Mouse (Mus musculus): Measurements from ENCODE around the gene Tsga10. TPM values are rescaled to one million over a fixed set of nuclear protein-coding genes. Genes with fewer than 3 reads are reported as not detected.
"Not testable (repeated sequence)": the region's sequence is repeated elsewhere in the genome, so short reads cannot be mapped to it uniquely, and the experiment has no call there.

The Tsga10 gene
- polyA plus RNA-seq, 1 experiment from 2014 or later = 14.5 TPM

DNA sequence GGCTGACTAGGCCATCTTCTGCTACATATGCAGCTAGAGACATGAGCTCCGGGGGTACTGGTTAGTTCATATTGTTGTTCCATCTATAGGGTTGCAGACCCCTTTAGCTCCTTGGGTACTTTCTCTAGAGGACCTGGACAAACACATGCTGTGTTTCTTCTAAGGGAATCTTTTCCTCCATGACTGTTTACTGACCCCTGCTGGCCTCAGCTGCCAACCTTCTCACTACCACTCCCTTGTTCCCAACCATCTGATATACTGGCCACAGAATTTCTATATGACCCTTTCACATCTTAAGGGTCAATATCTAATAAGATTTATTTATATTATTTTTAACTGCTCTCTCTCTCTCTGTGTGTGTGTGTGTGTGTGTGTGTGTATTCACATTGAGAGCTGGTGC lies 63.9 kb downstream of the Tsga10 start:
- H3K4me1 ChIP-seq (replicated peaks); H3K4me3 ChIP-seq; H3K27me3 ChIP-seq (ENCODE audit: insufficient read depth, poor library complexity, severe bottlenecking); H3K9me3 ChIP-seq; DNase-seq (ENCODE audit: low spot score); H3K27ac ChIP-seq; H3K36me3 ChIP-seq: not testable (repeated sequence)
- 74% methylated on average over 1 of the region's 1 CpGs for whole genome bisulfite sequencing

DNA sequence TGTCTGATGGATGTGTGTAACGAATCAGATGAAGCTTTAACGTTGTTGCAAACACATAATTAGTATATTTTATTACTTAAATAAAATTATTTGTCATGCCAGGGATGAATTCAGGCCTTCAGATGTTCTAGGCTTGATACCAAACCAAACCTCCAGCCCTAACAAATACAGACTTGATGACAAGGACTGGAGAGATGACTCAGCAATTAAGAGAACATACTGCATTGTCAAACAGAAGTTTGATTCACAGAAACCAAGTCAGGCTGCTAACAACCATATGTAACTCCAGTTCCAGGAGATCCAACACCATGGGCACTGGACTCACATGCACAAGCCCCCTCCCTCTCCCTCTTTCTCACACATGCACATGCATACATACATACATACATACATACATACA lies 65.9 kb downstream of the Tsga10 start:
- H3K27me3 ChIP-seq (ENCODE audit: insufficient read depth, poor library complexity, severe bottlenecking) = no peaks in the 10 kb centered on the region
- no peaks in the 10 kb centered on the region for H3K9me3 ChIP-seq
- H3K4me1 ChIP-seq (replicated peaks) = no peaks in the 10 kb centered on the region
- H3K4me3 ChIP-seq = no peak overlapping the region
- no peak for DNase-seq (ENCODE audit: low spot score)
- WGBS = 91% methylated on average over 2 of the region's 2 CpGs
- H3K27ac ChIP-seq = no peak overlapping the region
- H3K36me3 ChIP-seq = no peaks in the 10 kb centered on the region

DNA sequence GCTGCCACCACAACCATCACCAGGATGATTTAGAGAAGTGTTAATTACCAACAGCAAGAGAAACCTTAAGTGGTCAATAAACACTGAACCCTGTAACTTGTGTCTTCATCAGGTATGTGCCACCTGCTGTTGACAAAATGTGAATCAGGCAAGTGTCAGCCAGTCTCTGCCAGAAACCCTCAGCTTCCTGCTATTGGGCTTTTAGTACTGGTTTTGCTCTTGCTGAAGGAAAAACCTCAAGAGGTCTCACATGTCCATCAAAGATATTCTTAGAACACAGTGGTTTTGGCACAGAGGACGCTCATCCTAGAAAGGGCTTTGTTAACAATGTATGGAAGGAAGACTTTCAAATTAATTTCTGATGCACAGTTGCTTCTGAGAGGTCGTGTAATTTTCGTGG lies 66.7 kb downstream of the Tsga10 start:
- no peaks in the 10 kb centered on the region for H3K4me1 ChIP-seq (replicated peaks)
- H3K9me3 ChIP-seq = no peaks in the 10 kb centered on the region
- H3K27ac ChIP-seq = no peak overlapping the region
- H3K27me3 ChIP-seq (ENCODE audit: insufficient read depth, poor library complexity, severe bottlenecking) = no peaks in the 10 kb centered on the region
- no peak overlapping the region for H3K4me3 ChIP-seq
- no peak for DNase-seq (ENCODE audit: low spot score)
- H3K36me3 ChIP-seq = no peaks in the 10 kb centered on the region
- WGBS = 77% methylated on average over 3 of the region's 3 CpGs

DNA sequence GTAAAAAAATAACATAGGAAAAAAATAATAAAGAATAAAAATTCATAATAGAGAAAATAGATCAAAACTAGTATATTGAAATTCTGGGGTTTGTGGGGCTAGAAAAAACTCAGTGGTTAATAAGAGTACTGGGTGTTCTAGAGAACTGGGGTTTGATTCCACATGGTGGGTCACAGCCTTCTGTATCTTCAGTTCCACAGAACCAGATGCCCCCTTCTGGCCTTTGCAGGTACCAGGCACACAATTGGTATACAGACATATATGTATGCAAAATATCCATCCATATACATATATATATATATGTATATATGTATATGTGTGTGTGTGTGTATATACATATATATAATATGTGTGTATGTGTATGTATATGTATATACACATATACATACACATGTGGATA lies 106.8 kb downstream of the Tsga10 start:
- Histone ChIP-seq H3K36me3 (no peaks in the 10 kb centered on the region), H3K27ac (no peak overlapping the region), H3K4me3 (no peak overlapping the region), H3K9me3 (no peaks in the 10 kb centered on the region), H3K27me3 (ENCODE audit: insufficient read depth, poor library complexity, severe bottlenecking) (no peaks in the 10 kb centered on the region), H3K4me1 (replicated peaks) (no peaks in the 10 kb centered on the region)
- DNase-seq (ENCODE audit: low spot score) = no peak

DNA sequence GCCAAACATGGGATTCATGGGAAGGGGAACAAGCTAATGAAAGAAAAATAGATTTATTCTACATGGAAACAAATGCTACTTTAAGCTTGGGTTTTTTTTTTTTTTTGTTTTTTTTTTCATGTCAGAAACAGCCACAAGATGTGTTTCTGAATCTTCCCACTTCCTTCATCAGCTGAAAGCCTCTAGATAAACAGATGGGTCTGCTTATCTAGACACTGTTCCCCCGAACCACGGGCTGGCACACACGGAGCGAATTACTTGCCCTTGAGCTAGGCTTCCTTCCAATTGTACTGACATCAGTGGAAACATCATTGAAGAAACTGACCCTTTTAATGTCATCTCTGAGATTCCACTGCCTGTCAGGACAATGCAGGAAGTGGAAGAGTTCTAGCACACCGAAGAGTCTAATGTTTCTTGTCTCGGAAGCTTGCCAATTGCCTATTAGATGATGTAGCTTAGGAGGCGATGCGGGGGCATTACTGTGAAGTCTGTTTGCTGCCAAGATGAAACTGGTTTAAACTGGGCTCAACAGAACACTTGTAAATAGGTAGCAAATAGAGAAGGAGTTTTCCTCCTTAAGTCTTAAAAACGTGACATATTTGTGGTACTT lies 121.5 kb downstream of the Tsga10 start:
- H3K4me3 ChIP-seq = no peak overlapping the region
- 87% methylated on average over 9 of the region's 9 CpGs for WGBS
- H3K9me3 ChIP-seq = no peaks in the 10 kb centered on the region
- DNase-seq (ENCODE audit: low spot score) = no peak
- H3K4me1 ChIP-seq (replicated peaks) = peaks cover 11% of the 10 kb centered on the region
- no peaks in the 10 kb centered on the region for H3K27me3 ChIP-seq (ENCODE audit: insufficient read depth, poor library complexity, severe bottlenecking)
- H3K36me3 ChIP-seq = no peaks in the 10 kb centered on the region
- no peak overlapping the region for H3K27ac ChIP-seq

DNA sequence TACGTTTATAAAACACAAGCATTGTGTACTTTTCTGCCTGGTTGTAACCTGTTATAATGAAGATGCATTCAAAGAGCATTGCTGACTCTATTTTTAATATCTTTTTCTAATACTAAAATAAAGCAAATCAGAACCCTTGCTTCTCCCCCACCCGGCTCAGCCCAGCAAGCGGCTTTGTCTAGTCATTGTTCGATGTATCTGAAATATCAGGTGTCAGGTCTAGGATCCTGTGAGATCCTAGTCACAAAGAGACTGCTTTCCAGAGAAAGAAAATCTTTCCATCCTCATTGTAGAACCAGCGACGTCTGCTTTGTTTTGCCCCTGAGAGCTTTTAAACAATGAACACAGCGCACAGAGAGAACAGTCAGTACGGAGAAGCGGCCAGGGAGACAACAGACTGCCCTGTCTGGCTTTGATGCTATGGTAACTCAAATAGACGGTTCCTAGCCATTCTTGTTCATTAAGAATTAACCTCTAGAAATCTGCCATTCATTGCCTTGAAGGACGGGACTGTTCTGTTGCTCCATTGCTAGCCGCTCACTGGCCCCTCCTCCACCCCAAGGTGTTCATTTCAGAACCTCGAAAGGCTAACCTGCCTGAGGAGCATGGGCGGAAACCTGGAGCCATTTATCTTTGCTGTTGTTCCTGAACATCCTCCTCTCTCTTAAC lies 123.5 kb downstream of the Tsga10 start:
- Histone ChIP-seq H3K4me1 (replicated peaks) (peaks cover 11% of the 10 kb centered on the region), H3K27me3 (ENCODE audit: insufficient read depth, poor library complexity, severe bottlenecking) (no peaks in the 10 kb centered on the region), H3K9me3 (no peaks in the 10 kb centered on the region), H3K36me3 (no peaks in the 10 kb centered on the region), H3K4me3 (peak overlapping the region; percentile 25; the same call in 1 of the 2 replicates), H3K27ac (peak overlapping the region; percentile 66)
- 43% methylated on average over 14 of the region's 14 CpGs for WGBS
- DNase-seq (ENCODE audit: low spot score) = peak; percentile 7

DNA sequence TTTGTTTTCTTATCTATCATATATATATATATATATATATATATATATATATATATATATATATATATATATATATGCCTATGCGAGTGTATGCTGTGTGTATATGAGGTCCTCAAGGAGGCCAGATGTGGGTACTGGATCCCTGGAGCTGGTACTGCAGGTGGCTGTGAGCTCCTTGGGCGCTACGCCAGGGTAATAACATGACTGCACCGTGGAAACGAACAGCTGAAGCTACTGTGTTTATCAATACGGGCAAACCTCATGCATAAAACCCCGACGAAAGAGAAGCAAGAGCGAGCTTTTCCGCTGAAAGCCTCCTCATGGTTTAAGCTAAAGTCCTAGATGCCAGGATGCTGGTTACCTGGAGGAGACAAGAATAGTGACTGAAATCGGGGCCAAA lies 124.1 kb downstream of the Tsga10 start:
- Histone ChIP-seq H3K27me3 (ENCODE audit: insufficient read depth, poor library complexity, severe bottlenecking) (no peaks in the 10 kb centered on the region), H3K4me1 (replicated peaks) (peaks cover 11% of the 10 kb centered on the region), H3K9me3 (no peaks in the 10 kb centered on the region), H3K4me3 (no peak overlapping the region), H3K36me3 (no peaks in the 10 kb centered on the region), H3K27ac (peak overlapping the region; percentile 66; the same call in 1 of the 2 replicates)
- 92% methylated on average over 11 of the region's 11 CpGs for WGBS
- no peak for DNase-seq (ENCODE audit: low spot score)

DNA sequence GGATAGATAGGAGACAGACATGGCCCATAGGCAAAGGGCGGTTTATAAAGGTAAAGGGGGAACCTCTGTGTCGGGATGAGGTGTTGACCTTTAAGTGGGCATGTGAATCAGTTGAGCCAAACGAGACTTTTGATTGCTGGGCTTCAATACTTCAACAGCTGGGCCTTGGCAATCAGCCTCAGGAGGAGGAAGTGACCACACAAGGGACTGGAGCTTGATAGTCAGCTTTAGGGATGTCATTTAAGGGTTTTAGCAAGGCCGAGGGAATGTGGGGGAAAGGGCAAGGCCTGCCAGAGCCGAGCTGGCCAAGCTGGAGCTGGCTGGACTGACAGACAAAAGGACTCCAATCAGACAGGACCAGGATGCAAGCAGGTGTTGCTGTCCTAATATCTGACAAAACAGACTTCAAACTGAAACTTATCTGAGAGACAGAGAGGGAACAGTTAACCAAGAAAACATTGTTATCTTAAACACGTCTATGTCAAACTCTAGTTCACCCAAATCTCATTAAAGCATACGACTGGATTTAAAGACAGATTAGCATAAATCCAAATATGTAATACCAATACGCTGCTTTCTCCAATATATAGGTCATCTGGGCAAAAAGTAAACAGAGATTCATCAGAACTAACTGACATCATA lies 125.9 kb downstream of the Tsga10 start:
- H3K27ac ChIP-seq = no peak overlapping the region
- peaks cover 11% of the 10 kb centered on the region for H3K4me1 ChIP-seq (replicated peaks)
- DNase-seq (ENCODE audit: low spot score) = no peak
- no peaks in the 10 kb centered on the region for H3K27me3 ChIP-seq (ENCODE audit: insufficient read depth, poor library complexity, severe bottlenecking)
- H3K9me3 ChIP-seq = no peaks in the 10 kb centered on the region
- H3K4me3 ChIP-seq = no peak overlapping the region
- no peaks in the 10 kb centered on the region for H3K36me3 ChIP-seq
- 83% methylated on average over 8 of the region's 8 CpGs for WGBS

DNA sequence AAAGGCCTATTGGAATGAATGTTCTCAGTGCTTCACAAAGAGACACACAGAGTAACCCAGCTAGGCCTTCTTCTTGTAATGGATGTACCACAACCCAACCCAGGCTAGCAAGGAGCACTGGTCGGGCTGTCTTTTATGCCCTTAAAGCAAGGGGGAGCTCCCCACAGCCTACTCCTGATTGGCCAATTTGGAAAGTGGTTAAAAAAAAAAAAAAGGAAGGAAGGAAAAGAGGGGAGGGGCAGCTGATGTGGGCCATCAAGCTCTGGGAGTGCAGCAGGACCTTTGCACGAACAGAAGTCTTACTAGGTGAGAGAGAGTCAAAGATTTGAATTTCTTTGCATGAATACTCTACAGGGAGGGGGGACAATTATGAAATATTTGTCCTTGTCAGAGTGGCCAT lies 127.3 kb downstream of the Tsga10 start:
- Histone ChIP-seq H3K36me3 (no peaks in the 10 kb centered on the region), H3K27ac (no peak overlapping the region), H3K4me1 (replicated peaks) (peaks cover 11% of the 10 kb centered on the region), H3K9me3 (no peaks in the 10 kb centered on the region), H3K4me3 (no peak overlapping the region), H3K27me3 (ENCODE audit: insufficient read depth, poor library complexity, severe bottlenecking) (no peaks in the 10 kb centered on the region)
- 69% methylated on average over 2 of the region's 2 CpGs for WGBS
- no peak for DNase-seq (ENCODE audit: low spot score)

DNA sequence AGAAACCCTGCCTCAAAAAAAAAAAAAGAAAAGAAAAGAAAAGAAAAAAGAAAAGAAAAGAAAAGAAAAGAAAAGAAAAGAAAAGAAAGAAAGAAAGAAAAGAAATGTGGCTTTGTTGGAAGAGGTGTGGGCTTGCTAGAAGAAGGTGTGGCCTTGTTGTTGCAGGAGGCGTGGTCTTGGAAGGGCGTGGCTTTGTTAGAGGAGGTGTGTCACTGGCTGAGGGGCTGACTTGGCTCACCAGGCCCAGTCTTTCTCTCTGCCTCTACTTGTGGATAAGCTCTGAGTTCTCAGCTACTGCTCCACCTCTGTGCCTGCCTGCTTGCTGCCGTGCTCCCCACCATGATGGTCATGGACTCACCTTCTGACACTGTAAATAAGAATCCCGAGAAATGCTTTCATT lies 129.2 kb downstream of the Tsga10 start:
- no peaks in the 10 kb centered on the region for H3K27me3 ChIP-seq (ENCODE audit: insufficient read depth, poor library complexity, severe bottlenecking)
- whole genome bisulfite sequencing = 84% methylated on average over 4 of the region's 4 CpGs
- no peaks in the 10 kb centered on the region for H3K36me3 ChIP-seq
- no peaks in the 10 kb centered on the region for H3K9me3 ChIP-seq
- H3K4me3 ChIP-seq = no peak overlapping the region
- no peak for DNase-seq (ENCODE audit: low spot score)
- no peaks in the 10 kb centered on the region for H3K4me1 ChIP-seq (replicated peaks)
- no peak overlapping the region for H3K27ac ChIP-seq

DNA sequence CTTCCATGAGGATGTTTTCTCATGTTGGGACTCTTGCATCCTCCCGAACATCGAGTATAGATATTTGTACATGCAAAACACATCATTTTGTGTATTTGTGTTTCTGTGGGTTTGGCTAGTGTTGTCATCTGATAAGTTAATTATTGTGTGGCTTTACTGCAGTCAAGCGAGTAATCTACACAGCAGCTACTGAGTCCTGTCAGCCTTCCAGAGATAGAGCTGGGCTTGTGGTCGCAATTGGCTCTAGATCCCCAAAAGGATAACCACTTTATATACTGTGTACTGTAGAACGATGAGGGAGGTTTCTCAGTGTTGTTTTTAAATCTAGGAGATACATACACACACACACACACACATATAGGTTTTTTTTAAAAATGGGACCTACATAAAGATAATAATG lies 130.3 kb downstream of the Tsga10 start:
- Histone ChIP-seq H3K4me3 (no peak overlapping the region), H3K27me3 (ENCODE audit: insufficient read depth, poor library complexity, severe bottlenecking) (no peaks in the 10 kb centered on the region), H3K9me3 (no peaks in the 10 kb centered on the region), H3K4me1 (replicated peaks) (no peaks in the 10 kb centered on the region), H3K27ac (no peak overlapping the region), H3K36me3 (no peaks in the 10 kb centered on the region)
- 93% methylated on average over 5 of the region's 5 CpGs for WGBS
- DNase-seq (ENCODE audit: low spot score) = no peak

DNA sequence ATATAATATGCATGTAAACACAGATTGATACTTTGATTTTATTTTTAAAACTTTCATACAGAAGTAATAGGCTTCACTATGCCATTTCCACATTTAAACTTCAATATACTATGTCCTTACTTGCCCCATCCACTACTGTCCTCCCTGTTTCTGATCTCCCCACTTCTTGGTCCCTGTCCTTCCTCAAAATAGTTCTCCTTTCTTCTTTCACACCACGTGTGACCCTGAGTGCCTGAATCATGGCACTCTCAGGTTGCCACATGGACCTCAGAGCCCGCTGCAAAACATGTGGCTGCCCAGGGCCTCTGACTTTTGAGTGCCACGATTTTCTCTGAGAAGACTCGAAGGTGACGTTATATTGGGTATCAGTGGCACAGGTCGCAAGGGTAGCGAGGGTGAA lies 131.4 kb downstream of the Tsga10 start:
- Histone ChIP-seq H3K36me3 (no peaks in the 10 kb centered on the region), H3K9me3 (no peaks in the 10 kb centered on the region), H3K4me3 (no peak overlapping the region), H3K4me1 (replicated peaks) (no peaks in the 10 kb centered on the region), H3K27me3 (ENCODE audit: insufficient read depth, poor library complexity, severe bottlenecking) (no peaks in the 10 kb centered on the region), H3K27ac (no peak overlapping the region)
- WGBS = 72% methylated on average over 7 of the region's 7 CpGs
- no peak for DNase-seq (ENCODE audit: low spot score)

DNA sequence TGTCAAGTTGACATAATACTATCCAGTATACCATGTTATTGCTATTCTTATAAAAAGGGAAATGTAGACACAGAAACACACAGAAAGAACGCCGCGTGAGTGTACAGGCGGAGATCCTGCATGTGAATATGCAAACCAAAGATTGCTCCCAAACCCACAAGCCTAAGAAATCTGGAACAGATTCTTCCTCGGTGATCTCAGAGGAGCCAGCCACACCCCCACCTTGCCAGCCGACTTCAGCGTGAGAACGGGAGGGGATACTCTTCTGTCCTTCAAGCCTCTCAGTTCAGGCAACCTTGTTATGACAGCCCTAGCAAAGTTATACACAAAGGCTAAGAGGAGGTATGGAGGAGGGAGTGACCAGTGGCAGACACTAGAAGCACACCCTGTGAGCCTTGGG lies 136.9 kb downstream of the Tsga10 start:
- no peak overlapping the region for H3K27ac ChIP-seq
- no peak overlapping the region for H3K4me3 ChIP-seq
- no peaks in the 10 kb centered on the region for H3K36me3 ChIP-seq
- H3K27me3 ChIP-seq (ENCODE audit: insufficient read depth, poor library complexity, severe bottlenecking) = no peaks in the 10 kb centered on the region
- H3K9me3 ChIP-seq = no peaks in the 10 kb centered on the region
- H3K4me1 ChIP-seq (replicated peaks) = no peaks in the 10 kb centered on the region
- WGBS = 90% methylated on average over 8 of the region's 8 CpGs
- no peak for DNase-seq (ENCODE audit: low spot score)
